Mouse (Mus musculus) forebrain, embryonic 14.5 days (tissue): ENCODE data around the gene Ccn1. TPM values are rescaled to one million over a fixed set of nuclear protein-coding genes. Genes with fewer than 3 reads are reported as not detected.
A peak's percentile ranks its signal among the peaks of the same experiment; 100 is the strongest.

Experiments
- ATAC-seq: fragments of 200-750 bp; cut with Nextera tagmentation; 2 replicates; pipeline ENCODE4 v1.8.0; 2017; ENCODE audit warnings: mild to moderate bottlenecking, moderate library complexity
- DNase-seq: peaks from one replicate; pipeline ENCODE4 v3.0.0-alpha.2; 2015; ENCODE audit warnings: low spot score
- H3K27ac ChIP-seq: fragments of 300-500 bp; sonication (generic); 2 replicates; pipeline ENCODE4 v1.5.1; 2014; ENCODE audit warnings: low read depth, mild to moderate bottlenecking, control low read depth, low read length, moderate library complexity
- H3K27me3 ChIP-seq: fragments of 300-500 bp; sonication (generic); replicated peaks from 2 replicates; pipeline ENCODE4 v1.6.1; 2014; ENCODE audit warnings: low read length, control low read depth, mixed read lengths; ENCODE audit not compliant: control insufficient read depth, insufficient read depth
- H3K36me3 ChIP-seq: fragments of 300-500 bp; sonication (generic); 2 replicates; pipeline ENCODE4 v1.6.1; 2014; ENCODE audit warnings: low read length, control low read depth; ENCODE audit not compliant: control insufficient read depth, insufficient read depth
- H3K4me1 ChIP-seq: fragments of 300-500 bp; sonication (generic); 2 replicates; pipeline ENCODE4 v1.6.1; 2014; ENCODE audit warnings: antibody characterized with exemption, low read length, control low read depth; ENCODE audit not compliant: control insufficient read depth, insufficient read depth
- H3K4me2 ChIP-seq: fragments of 300-500 bp; sonication (generic); 2 replicates; pipeline ENCODE4 v1.6.1; 2014; ENCODE audit warnings: mild to moderate bottlenecking, control low read depth, low read length
- H3K4me3 ChIP-seq: fragments of 300-500 bp; sonication (generic); 2 replicates; pipeline ENCODE4 v1.5.1; 2014; ENCODE audit warnings: low read depth, low read length, control low read depth
- H3K9ac ChIP-seq: fragments of 300-500 bp; sonication (generic); 2 replicates; pipeline ENCODE4 v1.6.1; 2014; ENCODE audit warnings: mild to moderate bottlenecking, low read length, control low read depth, moderate library complexity
- H3K9me3 ChIP-seq: fragments of 300-500 bp; sonication (generic); replicated peaks from 2 replicates; pipeline ENCODE4 v1.6.1; 2016; ENCODE audit warnings: low read length, control low read depth, mixed read lengths; ENCODE audit not compliant: control insufficient read depth
- WGBS: fragments of 180-500 bp; shearing (Covaris S2); extraction: QIAGEN DNeasy Blood & Tissue Kit; methylation state at CpG from one replicate; pipeline ENCODE4 v1.1.7; 2014; 5-methylcytosine and 5-hydroxymethylcytosine counted together
- polyA plus RNA-seq: library from polyadenylated mRNA; unstranded; fragments of >200 nt; fragmentation: Nextera tagmentation; extraction: Ambion mirVana; gene quantifications from 2 replicates; pipeline ENCODE4 v1.2.1, GENCODE M21; 2014

Gene Ccn1
- 14.6 and 16.4 TPM in 2 replicates for polyA plus RNA-seq

GRCm38 (mm10) chr3:145649852-145650202 is at the start of gene Ccn1:
Gene Ccn1, minus strand, starts transcription at chr3:145649981.
- DNase-seq: peak; percentile 91
- H3K4me2 ChIP-seq: peak within 1 kb of the TSS; percentile 82
- peak within 1 kb of the TSS; percentile 54 for H3K4me3 ChIP-seq
- H3K4me1 ChIP-seq: peaks cover 40% of the 10 kb centered on the region
- H3K9me3 ChIP-seq: no peaks in the 10 kb centered on the region
- H3K27me3 ChIP-seq: peaks cover 13% of the 10 kb centered on the region; the same call in 1 of the 2 replicates
- H3K9ac ChIP-seq: peak within 1 kb of the TSS; percentile 77
- H3K27ac ChIP-seq: peak within 1 kb of the TSS; percentile 74
- WGBS: 0% methylated on average over 28 of the region's 29 CpGs
- ATAC-seq: peak; percentile 75
- H3K36me3 ChIP-seq: no peaks in the 10 kb centered on the region

DNA sequence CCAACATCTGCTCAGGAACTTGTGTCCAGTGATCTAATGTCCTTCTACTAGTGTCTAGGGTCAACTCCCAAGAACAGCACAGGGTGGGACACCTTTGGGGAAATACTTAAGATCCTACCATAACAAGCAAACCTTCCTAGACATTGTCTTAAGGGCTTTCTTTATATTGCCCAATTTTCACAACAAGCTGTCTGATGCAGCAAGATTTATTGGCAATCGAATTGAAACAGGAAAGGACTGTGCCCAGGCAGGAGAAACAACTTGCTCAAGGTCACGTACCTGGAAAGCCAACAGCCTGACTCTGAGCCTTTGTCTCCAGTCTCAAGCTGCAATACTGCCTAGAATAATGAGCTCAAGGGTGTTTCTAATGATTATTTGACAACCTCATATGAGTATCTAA is 43.6 kb upstream of the Ccn1 start:
- DNase-seq: no peak

DNA sequence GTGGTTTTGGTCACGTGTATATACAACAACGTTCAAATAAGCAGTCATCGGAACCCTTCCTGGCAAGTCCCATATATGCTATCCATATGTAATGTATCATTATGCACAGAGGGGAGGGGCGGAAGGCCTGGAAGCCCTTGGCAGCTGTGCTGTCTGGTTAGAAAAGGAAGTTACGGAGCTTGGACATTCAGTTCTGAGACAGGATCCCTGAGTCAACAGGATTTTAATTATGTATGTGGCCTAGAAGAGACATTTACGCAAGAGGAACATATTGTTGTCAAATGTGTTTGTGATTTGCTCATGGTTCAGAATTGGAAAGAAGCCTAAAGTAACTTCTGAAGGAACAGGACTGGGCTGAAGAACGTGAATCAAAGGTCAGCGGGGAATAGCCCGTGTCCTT is 42.3 kb upstream of the Ccn1 start:
- no peaks in the 10 kb centered on the region for H3K9me3 ChIP-seq
- no peak for ATAC-seq
- no peaks in the 10 kb centered on the region for H3K27me3 ChIP-seq
- 93% methylated on average over 9 of the region's 9 CpGs for WGBS
- H3K9ac ChIP-seq: no peak overlapping the region
- no peaks in the 10 kb centered on the region for H3K4me1 ChIP-seq
- H3K36me3 ChIP-seq: no peaks in the 10 kb centered on the region
- H3K4me3 ChIP-seq: no peak overlapping the region
- no peak overlapping the region for H3K27ac ChIP-seq
- no peak overlapping the region for H3K4me2 ChIP-seq
- DNase-seq: no peak

More for the DNA sequence above, 43.6 kb upstream of the Ccn1 start:
- no peak overlapping the region for H3K4me2 ChIP-seq
- no peaks in the 10 kb centered on the region for H3K36me3 ChIP-seq
- no peak overlapping the region for H3K9ac ChIP-seq
- no peak overlapping the region for H3K27ac ChIP-seq
- no peaks in the 10 kb centered on the region for H3K27me3 ChIP-seq
- H3K4me3 ChIP-seq: no peak overlapping the region
- 89% methylated on average over 2 of the region's 2 CpGs for WGBS
- H3K4me1 ChIP-seq: no peaks in the 10 kb centered on the region
- H3K9me3 ChIP-seq: no peaks in the 10 kb centered on the region
- ATAC-seq: no peak

DNA sequence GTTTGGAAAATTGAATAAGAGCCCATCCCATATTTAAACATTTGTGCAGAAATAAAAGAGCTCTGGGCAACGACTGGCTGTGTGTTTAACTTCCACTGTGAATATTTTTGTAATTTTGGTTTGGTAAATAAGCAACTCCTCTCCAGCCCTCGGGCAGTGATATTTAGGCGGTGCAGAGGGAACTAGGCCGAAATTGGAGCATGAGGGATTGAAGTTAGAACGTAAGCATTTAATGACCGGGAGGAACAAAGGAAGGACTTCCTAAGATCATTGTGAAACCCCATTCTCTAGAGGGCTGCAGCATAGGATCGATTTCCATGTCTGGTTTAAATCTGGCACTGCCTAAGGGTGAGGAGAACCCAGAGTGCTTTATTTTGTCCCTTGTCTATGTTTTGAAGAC is 41.6 kb upstream of the Ccn1 start:
- Histone ChIP-seq H3K9ac (no peak overlapping the region), H3K4me2 (no peak overlapping the region), H3K27ac (no peak overlapping the region), H3K9me3 (no peaks in the 10 kb centered on the region), H3K36me3 (no peaks in the 10 kb centered on the region), H3K4me1 (no peaks in the 10 kb centered on the region), H3K4me3 (no peak overlapping the region), H3K27me3 (no peaks in the 10 kb centered on the region)
- DNase-seq (no peak), ATAC-seq (no peak)
- WGBS: 73% methylated on average over 7 of the region's 7 CpGs

GRCm38 (mm10) chr3:145689271-145689670 is 39.5 kb upstream of the Ccn1 start:
- ATAC-seq (no peak), DNase-seq (no peak)
- no peak overlapping the region for H3K4me2 ChIP-seq
- no peak overlapping the region for H3K9ac ChIP-seq
- H3K27me3 ChIP-seq: no peaks in the 10 kb centered on the region
- no peaks in the 10 kb centered on the region for H3K36me3 ChIP-seq
- WGBS: 87% methylated on average over 9 of the region's 9 CpGs
- H3K4me3 ChIP-seq: no peak overlapping the region
- no peaks in the 10 kb centered on the region for H3K4me1 ChIP-seq
- H3K27ac ChIP-seq: no peak overlapping the region
- no peaks in the 10 kb centered on the region for H3K9me3 ChIP-seq

DNA sequence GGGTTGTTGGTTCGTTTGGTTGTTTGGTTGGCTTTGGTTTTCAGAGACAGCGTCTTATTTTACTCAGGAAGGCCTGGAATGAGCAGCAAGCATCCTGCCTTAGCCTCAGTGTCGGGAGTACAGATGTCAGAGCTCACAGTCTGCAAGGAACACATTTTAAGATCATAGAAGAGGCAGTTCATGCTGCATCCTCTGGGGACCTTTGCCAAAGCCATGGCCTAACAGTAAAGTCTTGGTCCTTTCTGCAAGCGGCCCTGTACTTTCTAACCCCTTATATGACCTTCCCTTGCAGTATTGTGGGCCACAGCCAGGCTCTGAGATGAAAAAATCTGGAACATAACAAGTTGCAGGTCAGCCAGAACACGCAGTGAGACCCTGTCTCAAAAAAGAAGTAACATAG is 38.1 kb upstream of the Ccn1 start:
- Histone ChIP-seq H3K27ac (no peak overlapping the region), H3K36me3 (no peaks in the 10 kb centered on the region), H3K4me3 (no peak overlapping the region), H3K9me3 (no peaks in the 10 kb centered on the region), H3K27me3 (no peaks in the 10 kb centered on the region), H3K9ac (no peak overlapping the region), H3K4me1 (no peaks in the 10 kb centered on the region), H3K4me2 (no peak overlapping the region)
- DNase-seq: no peak
- 77% methylated on average over 5 of the region's 5 CpGs for WGBS
- ATAC-seq: no peak

DNA sequence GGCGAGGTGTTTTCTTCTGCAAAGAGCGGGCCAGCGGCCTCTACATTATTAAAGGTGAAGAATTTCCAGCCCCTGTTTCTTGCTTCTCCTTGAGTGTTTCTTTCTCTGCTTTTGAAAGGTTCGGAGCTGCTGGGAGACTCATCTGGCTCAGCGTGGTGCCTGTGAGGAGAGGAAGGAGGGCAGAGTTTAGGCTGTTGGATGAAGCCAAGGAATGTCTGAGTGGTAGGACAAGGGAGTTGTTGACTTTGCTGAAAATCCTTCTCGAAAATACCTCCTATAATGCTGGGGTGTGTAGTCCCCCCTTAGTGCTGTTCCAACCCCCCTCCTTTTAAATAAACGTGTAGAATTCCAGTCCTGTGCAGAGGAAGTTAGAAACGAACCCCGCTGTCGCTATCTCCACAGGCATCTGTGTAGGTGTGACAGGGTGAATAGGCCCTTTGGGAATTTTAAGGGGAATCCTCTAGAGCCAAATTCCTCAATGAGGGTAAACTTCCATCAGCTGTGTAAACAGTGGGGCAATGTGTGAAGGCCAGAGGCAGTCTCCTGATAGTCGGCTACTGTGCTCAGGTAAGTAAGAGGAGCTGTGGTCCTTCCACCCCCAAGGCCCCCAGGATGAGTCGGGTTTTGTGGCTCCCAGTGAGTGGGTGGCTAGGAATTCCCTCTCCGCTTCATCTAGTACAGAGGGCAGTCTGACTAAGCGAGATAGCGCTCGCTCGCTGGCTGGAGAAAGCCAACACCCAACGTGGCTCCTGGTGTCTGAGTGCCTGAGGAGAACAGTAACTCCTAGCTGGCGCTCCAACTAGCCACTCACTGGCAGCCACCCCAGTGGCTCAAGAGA is 35.0 kb upstream of the Ccn1 start:
- H3K9me3 ChIP-seq: no peaks in the 10 kb centered on the region
- no peaks in the 10 kb centered on the region for H3K4me1 ChIP-seq
- H3K27me3 ChIP-seq: no peaks in the 10 kb centered on the region
- DNase-seq: no peak
- no peak overlapping the region for H3K9ac ChIP-seq
- ATAC-seq: no peak
- WGBS: 64% methylated on average over 19 of the region's 19 CpGs
- no peaks in the 10 kb centered on the region for H3K36me3 ChIP-seq
- H3K4me3 ChIP-seq: no peak overlapping the region
- no peak overlapping the region for H3K4me2 ChIP-seq
- H3K27ac ChIP-seq: no peak overlapping the region

DNA sequence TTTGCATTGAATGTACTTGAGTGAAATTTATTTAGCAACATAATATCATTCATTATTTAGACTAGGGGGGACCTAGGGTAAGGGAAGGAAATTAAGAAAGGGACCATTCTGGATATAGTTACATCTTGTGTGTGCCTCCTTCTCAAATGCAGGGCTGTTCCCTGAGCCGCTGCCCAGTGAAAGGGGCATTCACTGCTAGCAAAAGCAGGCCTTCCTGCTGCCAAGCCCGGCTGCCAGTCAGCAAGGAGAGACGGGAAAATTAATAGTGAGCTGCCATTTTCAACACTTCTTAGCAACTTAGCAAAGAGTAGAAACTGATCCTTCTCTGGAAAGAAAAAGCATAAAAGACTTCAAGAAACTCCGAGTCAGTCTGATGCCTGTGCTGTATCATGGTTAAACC is 34.4 kb upstream of the Ccn1 start:
- DNase-seq: peak; percentile 32
- no peak overlapping the region for H3K27ac ChIP-seq
- H3K27me3 ChIP-seq: no peaks in the 10 kb centered on the region
- no peaks in the 10 kb centered on the region for H3K9me3 ChIP-seq
- ATAC-seq: no peak
- H3K4me2 ChIP-seq: no peak overlapping the region
- H3K4me1 ChIP-seq: no peaks in the 10 kb centered on the region
- no peak overlapping the region for H3K4me3 ChIP-seq
- no peak overlapping the region for H3K9ac ChIP-seq
- H3K36me3 ChIP-seq: no peaks in the 10 kb centered on the region
- 43% methylated on average over 4 of the region's 4 CpGs for WGBS

DNA sequence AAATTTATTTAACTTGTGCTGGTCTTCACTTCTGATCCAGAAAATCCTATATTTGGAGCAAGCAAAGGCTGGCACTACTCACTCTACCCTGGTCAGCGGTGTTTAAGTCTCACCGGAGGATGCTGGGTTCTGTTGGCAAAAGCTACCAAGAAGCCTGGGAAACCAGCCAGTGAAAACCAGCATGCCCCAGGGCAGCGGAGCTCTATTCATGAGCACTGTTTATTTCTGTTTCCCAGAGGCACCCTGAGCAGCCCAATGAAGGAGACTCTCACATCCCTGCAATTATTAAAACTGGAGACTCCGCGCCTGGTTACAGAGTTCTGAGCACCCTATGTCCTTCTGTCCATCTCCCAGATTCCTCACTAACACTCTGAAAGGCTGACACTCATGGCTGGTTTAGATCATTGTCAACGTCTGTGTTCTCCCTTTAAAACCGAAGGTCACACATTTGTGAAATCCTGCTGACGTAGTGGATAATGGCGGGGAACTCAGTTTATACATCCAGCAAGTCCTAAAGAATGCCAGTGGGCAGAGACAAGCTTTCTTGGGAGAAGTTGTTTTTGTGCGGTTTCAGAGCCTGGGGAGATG is 31.7 kb upstream of the Ccn1 start:
- ATAC-seq (peak; percentile 90), DNase-seq (peak; percentile 88)
- H3K4me1 ChIP-seq: no peaks in the 10 kb centered on the region
- H3K9ac ChIP-seq: no peak overlapping the region
- H3K27me3 ChIP-seq: no peaks in the 10 kb centered on the region
- WGBS: 33% methylated on average over 10 of the region's 10 CpGs
- H3K27ac ChIP-seq: peak overlapping the region; percentile 71
- no peak overlapping the region for H3K4me3 ChIP-seq
- H3K9me3 ChIP-seq: no peaks in the 10 kb centered on the region
- no peaks in the 10 kb centered on the region for H3K36me3 ChIP-seq
- H3K4me2 ChIP-seq: peak overlapping the region; percentile 11; the same call in 1 of the 2 replicates
